Mouse (Mus musculus): ENCODE results near the gene Rab11fip4. TPM values are rescaled to one million over a fixed set of nuclear protein-coding genes. Genes with fewer than 3 reads are reported as not detected.
"Not testable (repeated sequence)": the region's sequence is repeated elsewhere in the genome, so short reads cannot be mapped to it uniquely, and the experiment has no call there.

The Rab11fip4 gene
- total RNA-seq, 2 experiments from 2014 or later, result 234 to 237 TPM

GRCm38 (mm10) chr11:79675994-79676393 lies 85.0 kb downstream of the Rab11fip4 start:
- no peak for DNase-seq (ENCODE audit: low spot score in 2 of 2)

DNA sequence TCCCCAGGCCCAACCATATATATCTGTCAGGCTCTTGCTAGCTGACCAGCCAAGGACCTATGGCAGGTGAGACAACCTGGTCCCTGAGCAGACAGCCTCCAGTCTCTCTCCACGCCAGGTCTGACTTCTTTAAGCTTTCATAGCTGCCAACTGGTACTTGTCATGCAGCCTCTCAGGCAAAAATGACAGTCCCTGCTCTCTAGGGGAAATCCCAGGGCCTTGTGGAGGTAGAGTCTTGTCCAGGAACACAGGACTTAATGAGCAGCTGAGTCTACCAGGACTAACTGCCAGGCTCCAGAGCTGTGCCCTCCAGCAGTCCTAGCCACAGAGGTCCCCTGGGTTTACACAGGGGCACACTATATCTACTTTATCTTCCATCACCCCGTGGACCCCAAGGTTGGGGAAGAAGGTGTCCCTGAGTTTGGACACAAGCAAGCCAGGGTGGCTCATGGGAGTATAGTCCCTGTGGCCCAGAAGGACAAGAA lies 85.5 kb downstream of the Rab11fip4 start:
- no peak for DNase-seq (ENCODE audit: low spot score in 2 of 2)

DNA sequence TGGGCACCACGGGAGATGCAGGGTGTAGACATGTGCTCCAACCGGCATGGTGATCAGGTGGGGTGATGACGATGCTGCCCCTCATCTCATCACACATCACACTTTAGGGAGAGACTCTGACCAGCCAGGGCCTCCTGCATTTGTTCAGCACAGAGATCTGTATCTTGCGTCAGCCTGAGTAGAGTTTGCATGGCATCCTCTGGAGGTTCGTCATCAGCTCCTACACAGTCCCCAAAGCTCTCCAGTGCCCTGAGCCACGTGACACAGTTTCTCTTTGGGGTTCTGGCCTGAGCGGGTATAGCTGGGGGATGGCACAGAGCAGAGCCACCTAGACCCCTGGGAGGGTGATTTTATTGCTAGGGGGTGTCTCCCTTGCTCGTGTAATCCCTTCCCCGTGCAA lies 86.4 kb downstream of the Rab11fip4 start:
- no peak for DNase-seq (ENCODE audit: low spot score in 2 of 2)

DNA sequence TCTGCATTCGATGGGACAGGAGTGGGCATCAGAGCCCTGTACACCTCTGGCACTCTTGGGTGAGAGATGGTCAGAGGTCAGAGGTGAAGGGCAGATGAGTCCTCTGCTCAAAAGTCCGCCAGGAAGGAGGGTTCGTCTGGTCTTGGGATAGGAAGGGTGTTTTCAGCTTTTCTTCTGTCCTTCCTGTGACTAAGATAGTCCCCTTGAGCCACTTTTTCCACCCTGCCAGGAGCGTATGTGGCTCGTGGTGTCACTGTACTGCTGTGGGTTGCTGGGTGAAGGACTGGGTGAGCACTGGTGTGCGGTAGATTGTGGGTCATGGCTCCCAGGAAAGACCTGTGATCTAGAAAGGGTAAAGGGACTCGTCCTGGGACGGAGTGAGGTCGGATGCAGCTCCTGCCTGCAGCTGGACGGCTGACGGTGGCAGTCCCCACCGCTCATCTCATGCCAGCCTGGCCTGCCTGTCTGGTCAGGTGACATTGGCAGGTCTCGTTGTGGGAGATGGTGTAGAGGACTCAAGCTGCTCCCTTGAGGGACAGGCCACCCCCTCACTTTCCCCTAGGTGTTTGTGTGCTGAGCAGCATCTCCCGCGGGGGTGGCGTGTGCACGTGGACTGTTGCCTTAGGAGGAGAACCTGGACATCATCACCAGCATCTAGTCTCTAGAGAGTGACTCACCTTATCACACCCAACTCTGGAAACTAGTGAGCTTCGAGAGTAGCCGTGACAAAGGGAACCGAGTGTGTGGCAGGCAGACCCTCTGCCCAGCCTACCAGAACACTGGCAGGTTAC lies 87.5 kb downstream of the Rab11fip4 start:
- peak in 1 of 2 experiments; percentile 50 for DNase-seq (ENCODE audit: low spot score in 2 of 2)

DNA sequence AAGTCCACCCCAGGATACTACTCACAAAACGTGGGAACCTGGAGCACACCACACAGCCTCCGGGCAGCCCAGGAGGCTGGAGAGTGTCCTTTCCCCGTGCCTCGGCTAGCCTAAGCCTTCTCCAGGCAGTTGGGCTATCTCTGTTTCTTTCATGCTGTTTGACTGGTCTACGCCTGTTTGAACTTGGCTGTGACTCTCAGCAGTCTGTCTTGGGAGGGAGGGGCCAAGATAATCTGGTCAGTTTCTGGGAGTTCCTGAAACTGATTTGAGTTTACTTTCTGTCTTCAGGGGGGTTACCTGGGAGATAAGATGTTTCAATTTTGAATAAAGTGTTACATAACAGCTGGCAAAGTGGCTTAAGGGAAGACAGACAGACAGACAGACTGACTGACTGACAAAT lies 88.9 kb downstream of the Rab11fip4 start:
- DNase-seq (ENCODE audit: low spot score in 2 of 2), result no peak

GRCm38 (mm10) chr11:79680559-79680958 lies 89.5 kb downstream of the Rab11fip4 start:
- no peak for DNase-seq (ENCODE audit: low spot score in 2 of 2)

GRCm38 (mm10) chr11:79681182-79681581 lies 90.2 kb downstream of the Rab11fip4 start:
- DNase-seq (ENCODE audit: low spot score in 2 of 2), result no peak

- DNase-seq (ENCODE audit: low spot score in 2 of 2), result no peak
These were observed 90.8 kb downstream of the Rab11fip4 start for GRCm38 (mm10) chr11:79681798-79682197.

DNA sequence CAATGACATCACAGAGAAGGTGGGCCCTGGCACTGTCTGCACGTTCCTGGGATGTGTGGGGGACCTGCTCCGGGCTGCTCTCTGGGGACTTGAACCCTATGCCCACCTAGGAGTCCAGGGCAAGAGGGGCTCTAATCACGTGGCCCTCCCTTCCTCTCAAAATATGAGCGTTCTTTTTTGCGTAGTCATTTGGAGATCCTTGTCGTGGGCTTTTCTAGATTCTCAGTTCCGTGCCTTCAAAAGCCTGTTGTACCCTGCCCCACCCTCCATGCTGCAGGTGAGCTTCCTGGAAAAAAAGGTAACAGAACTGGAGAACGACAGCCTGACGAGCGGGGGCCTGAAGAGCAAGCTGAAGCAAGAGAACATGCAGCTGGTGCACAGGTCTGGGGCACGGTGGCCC lies 94.1 kb downstream of the Rab11fip4 start:
- no peak for DNase-seq (ENCODE audit: low spot score in 2 of 2)

- DNase-seq (ENCODE audit: low spot score in 2 of 2), result peak; percentile 90 to 95
These were observed 95.6 kb downstream of the Rab11fip4 start for GRCm38 (mm10) chr11:79686501-79687121.

DNA sequence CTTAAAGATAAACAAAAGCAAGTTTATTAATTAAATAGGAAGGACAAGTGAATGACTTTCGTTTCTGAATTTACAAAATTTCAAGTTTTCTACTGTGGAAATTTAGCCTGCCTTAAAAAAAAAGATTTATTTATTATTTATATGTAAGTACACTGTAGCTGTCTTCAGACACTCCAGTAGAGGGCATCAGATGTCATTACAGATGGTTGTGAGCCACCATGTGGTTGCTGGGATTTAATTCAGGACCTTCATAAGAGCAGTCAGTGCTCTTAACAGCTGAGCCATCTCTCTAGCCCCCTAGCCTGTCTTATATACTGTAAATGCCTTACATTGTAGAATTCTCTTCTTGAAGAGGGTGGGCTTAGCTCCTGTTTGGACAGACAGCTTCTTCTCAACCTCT lies 98.9 kb downstream of the Rab11fip4 start:
- no peak for DNase-seq (ENCODE audit: low spot score in 2 of 2)

DNA sequence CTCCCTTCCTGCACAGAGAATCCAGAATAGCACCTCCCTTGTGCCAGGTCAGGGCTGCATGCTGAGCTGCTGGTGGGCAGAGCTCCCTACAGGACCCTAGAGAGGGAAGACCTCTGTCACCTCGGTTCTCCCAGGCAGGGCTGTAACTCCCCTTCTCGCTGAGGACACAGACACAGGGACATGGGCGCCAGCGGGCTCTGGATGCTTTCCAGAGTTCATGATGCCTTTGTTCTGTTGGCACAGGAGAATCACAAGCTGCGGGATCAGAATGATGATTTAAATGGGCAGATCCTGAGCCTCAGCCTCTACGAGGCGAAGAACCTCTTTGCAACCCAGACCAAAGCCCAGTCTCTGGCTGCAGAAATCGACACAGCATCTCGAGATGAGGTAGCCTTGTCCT lies 100.5 kb downstream of the Rab11fip4 start:
- no peak for DNase-seq (ENCODE audit: low spot score in 2 of 2)

DNA sequence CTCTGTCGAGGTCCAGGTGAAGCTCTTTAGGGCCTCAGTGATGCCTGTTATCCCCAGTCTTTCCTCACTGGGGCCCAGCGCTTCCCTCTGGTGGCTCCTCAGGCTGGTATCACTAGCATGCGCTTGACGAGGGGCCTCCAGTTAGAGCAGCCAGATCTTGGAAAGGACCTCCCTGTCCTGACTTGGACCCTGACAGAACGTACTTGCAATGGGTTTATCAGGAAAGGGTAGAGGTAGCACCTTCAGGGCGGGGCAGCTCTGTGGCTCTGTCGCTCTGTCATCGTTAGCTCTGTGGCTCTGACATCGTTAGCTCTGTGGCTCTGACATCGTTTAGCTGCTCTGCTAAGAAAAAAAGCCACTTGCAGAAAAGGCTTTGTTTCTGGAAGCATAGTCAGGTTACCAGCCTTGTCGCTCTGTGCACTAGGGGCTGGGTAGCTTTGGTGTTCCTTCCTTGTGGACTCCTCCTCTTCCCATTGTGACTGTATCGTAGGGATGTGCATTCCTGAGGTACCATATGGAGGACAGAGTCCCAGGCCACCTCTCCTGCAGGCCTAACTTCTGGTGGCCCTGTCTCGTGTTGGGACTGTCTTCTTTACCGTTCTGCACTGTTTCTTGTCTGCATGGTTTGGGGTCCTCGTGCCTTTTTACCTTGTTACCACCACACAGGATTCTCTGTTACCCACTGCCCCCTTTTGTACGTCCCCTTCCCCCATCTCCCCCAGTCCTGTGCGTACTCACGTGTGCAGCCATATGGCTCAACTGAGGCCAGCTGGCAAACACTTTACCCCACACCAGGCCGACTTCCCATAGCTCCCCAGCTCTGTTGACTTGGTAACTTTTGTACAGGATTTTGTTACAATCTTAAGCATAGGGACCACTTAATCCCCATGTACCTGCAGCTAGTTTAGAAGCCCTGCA lies 105.6 kb downstream of the Rab11fip4 start:
- DNase-seq (ENCODE audit: low spot score in 2 of 2), result no peak

- no peak for DNase-seq (ENCODE audit: low spot score in 2 of 2)
These were observed 107.1 kb downstream of the Rab11fip4 start for GRCm38 (mm10) chr11:79698071-79698470.

DNA sequence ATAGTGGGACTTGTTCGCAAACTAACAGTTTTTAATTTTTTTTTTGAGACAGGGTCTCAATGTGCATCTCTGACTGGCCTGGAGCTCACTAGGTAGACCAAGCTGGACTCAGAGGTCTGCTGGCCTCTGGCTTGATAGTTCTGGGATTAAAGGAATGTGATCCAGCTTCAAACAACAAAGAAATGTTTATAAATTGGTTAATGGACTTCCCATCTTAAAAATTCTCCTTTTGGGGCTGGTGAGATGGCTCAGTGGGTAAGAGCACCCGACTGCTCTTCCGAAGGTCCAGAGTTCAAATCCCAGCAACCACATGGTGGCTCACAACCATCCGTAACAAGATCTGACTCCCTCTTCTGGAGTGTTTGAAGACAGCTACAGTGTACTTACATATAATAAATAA lies 107.5 kb downstream of the Rab11fip4 start:
- DNase-seq (ENCODE audit: low spot score in 2 of 2), result not testable (repeated sequence)

DNA sequence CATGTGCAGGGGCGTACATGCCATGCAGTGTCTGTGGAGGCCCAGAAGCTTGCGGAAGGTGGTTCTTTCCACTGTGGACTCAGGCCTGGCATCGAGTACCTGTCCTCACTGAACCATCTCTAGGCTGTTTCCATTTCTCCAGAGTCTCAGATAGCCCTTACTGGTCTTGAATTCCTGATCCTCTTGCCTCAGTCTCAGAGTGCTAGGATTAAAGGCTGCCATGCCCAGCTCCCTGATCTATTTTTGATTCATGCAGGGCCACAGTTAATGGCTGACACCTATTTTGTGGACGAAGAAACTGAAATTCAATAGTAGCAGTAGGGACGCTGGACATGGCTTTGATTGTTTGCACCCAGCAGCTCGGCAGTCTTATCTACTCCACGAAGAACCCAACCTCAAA lies 110.5 kb downstream of the Rab11fip4 start:
- DNase-seq (ENCODE audit: low spot score in 2 of 2), result no peak

DNA sequence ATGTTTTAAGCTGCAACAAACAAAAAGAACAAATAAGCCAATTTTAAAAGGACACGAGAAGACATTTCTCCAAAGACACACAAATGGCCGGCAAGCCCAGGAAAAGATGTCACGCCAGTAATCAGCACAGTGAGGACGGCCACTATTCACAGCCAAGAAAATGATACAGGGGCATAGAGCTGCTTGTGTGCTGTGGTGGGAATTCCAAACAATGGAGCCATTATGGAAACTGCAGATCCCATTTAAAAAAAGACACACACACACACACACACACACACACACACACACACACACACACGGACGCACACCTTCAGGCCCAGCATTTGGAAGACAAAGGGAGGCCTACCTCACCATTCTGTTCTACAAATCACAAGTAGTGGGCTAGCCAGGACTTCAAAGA lies 111.1 kb downstream of the Rab11fip4 start:
- DNase-seq (ENCODE audit: low spot score in 2 of 2), result no peak

DNA sequence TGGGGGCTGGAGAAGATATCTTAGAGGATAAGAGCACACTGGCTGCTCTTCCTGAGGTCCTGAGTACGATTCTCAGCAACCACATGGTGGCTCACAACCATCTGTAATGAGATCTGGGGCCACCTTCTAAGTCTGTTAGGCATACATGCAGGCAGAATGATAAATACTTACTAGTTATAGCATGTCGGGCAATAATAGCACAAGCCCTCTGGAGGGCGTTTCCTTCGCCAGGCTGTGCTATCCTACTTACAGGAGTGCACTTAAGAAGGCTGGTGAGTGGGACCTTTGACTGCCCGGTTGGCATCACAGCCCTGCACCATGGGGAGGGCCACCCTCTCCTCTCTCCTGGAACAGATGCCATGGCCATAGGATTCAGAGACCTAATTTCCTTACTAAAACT lies 112.4 kb downstream of the Rab11fip4 start:
- peak in 1 of 2 experiments; percentile 39 for DNase-seq (ENCODE audit: low spot score in 2 of 2)

GRCm38 (mm10) chr11:79703885-79704291 lies 112.9 kb downstream of the Rab11fip4 start:
- peak; percentile 48 to 54 for DNase-seq (ENCODE audit: low spot score in 2 of 2)

- peak; percentile 98 for DNase-seq (ENCODE audit: low spot score in 2 of 2)
These were observed 113.5 kb downstream of the Rab11fip4 start for GRCm38 (mm10) chr11:79704318-79705150.

- DNase-seq (ENCODE audit: low spot score in 2 of 2), result no peak
These were observed 116.1 kb downstream of the Rab11fip4 start for GRCm38 (mm10) chr11:79707084-79707483.

Measured in left cerebral cortex, adult 18-20 months (tissue).